Mouse (Mus musculus) olfactory bulb, adult 2 months (tissue): ENCODE data around the gene Nanos2.

Experiments used
- CTCF ChIP-seq: fragments of 200-500 bp; IDR thresholded peaks from 2 replicates; pipeline ENCODE4 v1.5.1; 2012; ENCODE audit warnings: low read depth, mild to moderate bottlenecking, low read length, moderate library complexity; ENCODE audit not compliant: insufficient read depth
- POLR2A ChIP-seq: fragments of 200-500 bp; IDR thresholded peaks from 2 replicates; pipeline ENCODE4 v1.6.1; 2012; ENCODE audit warnings: mild to moderate bottlenecking, low read depth, low read length, moderate library complexity; ENCODE audit not compliant: insufficient read depth

DNA sequence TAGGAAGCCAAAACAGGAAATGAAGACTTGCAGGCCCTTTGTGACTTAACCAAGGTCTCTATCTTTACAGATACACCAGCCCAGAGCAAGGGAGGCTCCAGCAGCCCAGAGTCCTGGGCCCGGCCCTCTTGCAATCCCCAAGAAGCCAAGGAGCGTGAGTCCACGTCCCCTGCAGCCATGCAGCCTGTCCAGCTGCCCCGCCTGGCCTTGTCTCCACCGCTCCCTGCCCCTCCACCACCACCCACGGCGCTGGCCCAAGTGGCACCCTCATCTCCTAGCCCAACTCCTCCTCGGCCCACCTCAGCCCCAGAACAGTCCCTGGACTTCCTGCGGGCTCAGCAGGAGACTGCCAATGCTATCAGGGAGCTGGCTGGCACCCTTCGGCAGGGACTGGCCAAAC lies 13.2 kb downstream of the Nanos2 start:
- TF ChIP-seq POLR2A (no peak), CTCF (no peak)
